Mouse (Mus musculus): ENCODE data around the gene Tdrd12.
"Not testable (repeated sequence)": the region's sequence is repeated elsewhere in the genome, so short reads cannot be mapped to it uniquely, and the experiment has no call there.

The Tdrd12 gene

DNA sequence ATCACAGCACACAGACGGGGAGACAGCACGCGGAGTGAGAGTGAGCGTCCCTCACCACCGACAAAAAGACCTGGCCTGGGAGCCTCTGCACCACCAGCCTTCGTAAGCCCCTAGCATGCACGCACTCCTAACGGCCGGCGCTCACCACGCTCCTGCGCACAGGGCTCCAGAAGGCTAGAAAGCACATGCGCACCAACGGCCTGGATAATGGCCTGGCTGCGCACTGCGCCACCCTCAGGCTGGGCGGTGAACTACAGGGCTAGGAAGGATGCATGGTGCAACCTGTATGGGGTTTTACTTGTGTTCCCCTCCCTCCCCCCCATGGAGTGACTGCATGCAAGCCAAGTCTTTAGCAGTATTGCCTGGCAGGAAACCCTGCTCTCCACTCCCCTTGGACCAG is at the start of gene Tdrd12:
Gene Tdrd12 (minus strand): TSS at position 184 of the 400 bp plus-strand sequence.
- no peak for DNase-seq (ENCODE audit: low spot score)

DNA sequence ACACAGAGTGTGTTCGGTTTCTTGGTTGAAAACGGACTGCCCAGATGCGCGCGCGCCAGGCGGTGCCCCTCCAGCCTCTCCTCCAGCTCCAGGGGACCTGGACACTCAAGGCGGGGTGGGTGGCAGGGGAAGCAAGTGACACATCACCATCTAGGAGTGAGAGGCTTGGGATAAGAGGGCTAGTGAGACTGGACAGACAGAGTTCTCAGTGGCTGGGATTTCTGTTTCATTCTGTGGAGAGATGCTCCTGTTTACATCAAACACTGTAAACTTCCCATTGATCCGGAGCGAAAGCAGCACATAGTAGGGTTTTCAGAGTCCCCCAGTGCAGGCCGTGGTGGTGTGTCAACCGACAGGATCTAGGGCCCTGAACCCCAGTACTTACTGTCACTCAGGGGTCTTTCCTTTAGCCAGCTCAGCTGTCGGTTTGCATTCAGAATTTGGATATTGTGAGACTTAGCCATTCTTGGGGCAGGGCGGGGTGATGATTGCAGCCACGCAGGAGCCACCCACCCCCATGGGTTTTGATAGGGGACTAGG is 49.4 kb upstream of the Tdrd12 start:
- no peak for DNase-seq (ENCODE audit: low spot score)

DNA sequence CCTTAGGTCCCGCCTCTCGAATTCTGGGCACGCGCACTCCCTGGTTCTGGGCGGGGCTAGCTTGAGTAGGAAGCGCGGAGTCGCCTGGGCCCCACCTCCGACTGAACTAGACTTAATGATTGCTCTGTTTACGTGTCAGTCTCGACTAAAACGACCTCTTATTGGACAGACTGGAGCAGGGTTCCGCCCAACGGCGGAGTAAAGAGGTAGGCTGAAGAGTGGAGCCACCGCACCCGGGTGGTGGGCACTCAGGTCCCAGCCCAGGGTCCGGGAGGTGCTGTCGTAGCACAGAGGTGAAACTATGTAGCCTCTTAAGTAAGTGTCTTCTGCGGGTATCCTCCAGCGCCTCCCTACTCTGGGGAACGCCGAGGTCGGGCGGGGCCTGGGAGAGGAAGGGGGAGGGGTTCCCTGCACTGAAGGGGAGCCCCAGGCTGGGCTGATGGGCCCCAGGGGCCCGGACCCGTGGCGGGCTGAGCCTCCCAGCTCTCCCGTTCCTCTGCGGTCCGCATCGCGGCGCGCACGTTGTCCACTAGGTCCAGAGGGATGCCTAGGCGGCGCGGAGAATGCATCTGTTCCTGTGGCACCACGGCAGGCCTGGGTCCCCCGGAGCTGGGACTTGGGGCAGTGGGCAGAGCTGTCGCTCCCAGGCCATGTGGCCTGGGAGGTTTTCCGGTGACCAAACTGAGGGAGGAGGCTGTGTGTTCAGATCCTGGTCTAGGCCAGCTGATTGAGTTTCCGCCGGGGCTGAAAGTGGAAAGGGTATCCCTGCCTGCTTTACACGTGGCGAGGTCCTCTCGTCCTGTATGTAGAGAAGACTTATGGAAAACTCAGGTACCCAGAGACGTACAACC is 48.7 kb upstream of the Tdrd12 start, which contains the start of gene Ankrd27:
Gene Ankrd27 (plus strand): TSS at position 190 of the 851 bp plus-strand sequence.
- DNase-seq (ENCODE audit: low spot score): peak; percentile 97

DNA sequence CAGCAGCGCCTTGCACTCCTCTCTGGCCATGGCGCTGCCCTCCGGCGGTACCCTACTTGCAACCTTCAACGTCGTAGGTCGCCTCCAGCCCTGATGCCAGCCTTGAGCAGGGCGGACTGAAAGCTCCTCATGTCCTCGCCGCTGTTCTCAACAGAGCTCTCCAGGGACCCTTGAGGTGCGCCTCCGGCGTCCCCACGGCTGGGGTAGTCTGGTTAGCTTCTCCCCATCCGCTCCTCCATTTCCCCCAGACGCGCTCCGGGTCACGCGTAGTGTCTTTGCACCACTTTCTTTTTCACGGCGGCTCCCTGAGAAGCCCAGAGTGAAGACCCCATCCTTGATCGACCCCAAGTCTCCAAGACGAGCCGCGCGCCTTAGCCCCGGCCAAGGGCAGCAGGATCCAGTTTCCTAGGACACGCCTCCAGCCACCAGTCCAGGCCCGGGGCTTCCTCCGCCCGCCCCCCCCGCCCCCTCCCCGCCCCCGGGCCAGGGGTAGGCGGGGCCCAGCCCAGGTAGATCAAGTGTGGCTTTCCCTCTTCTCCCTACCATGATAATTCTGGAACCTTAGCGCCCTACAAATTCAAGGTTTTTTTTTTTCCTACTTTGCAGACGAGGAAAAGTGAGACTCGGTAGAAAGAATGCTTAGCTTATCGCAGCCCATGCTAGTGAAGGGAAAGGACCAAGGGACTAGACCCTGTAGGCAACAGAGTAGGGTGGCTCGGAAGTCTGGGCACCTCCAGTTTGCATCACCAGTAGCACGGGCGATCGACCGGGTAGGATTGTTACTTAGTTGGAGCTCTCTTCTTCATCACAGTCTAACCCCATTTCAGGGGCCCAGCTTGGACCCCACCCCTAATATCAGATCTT is 47.9 kb upstream of the Tdrd12 start, which contains the start of gene Rgs9bp:
Gene Rgs9bp (minus strand): TSS at position 392 of the 864 bp plus-strand sequence.
- DNase-seq (ENCODE audit: low spot score): no peak

DNA sequence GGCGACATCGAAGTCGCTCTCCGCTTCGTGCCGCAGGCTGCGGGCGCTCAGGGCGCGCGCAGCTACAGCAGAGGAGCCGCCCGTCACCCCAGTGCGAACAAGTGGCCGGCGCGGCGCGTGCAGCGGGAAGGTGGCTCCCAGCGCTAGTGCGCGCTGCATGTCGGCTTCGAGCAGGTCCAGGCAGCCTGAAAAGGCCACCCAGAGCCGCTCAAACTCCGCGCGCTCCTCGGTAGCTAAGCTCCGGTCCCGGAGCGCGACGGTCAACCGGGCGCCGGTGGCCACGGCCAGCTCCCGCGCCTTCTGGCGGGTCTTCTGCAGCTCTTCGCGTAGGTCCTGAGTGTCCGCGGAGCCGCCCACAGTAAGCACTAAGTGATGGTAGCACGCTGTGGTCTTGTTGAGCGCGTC is 47.2 kb upstream of the Tdrd12 start:
- no peak for DNase-seq (ENCODE audit: low spot score)

DNA sequence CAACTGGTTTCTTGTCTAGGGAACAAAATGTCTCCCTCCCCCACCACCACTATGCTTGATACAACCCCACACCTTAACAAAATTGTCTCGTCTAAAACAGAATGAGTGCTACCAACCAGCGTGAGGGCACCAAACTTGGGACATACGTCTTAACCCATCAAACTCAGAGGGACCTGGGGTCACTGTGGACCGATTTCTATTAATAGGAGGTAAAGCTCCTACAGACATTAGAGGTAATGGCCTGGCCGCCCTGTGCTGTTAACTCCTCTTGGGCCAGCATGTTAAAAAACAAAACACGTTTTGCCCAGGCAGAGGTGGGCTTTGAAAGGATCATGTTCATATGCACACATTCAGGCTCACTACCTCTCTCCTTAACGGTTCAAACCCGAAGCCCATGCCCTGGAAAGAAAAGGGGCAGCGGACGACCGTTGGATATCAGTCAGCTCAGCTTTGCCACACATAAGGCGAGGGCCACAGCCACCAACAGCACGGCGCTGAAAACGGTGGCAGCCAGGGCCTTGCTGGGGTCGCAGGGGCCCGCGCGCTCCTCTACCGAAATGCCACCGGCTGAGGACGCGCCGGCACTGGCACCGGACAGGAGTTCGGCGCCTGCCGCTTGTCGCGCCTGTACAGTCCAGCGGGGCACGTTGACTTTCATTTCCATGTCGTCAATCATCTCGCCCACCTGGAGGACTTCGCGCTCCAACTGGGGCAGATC is 46.7 kb upstream of the Tdrd12 start:
- DNase-seq (ENCODE audit: low spot score): no peak

DNA sequence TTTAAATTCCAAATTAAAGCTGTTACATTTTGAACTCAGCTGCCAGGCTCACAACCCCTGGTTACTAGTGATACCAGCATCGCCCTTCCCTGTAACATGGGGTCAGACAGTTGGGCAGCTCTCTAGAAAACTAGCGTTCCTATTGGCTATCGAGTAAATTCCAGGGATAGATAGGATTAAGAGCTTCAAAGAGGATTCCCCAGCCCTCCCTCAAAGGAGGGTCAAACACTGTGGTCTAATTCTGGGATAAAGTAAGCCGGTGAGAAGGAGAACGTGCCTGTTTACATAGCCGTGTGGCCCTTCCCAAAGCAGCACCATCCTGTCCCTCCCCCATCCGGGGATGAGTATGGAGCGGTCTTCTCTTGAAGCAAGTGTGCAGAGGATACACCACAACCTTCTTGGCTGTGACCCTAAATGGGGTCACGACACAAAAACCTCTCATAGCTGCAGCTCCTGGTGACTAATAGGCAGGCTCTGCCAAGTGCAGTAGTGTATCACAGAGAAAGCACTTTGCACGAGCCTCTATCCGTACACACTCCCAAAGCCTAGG is 46.0 kb upstream of the Tdrd12 start:
- DNase-seq (ENCODE audit: low spot score): no peak

DNA sequence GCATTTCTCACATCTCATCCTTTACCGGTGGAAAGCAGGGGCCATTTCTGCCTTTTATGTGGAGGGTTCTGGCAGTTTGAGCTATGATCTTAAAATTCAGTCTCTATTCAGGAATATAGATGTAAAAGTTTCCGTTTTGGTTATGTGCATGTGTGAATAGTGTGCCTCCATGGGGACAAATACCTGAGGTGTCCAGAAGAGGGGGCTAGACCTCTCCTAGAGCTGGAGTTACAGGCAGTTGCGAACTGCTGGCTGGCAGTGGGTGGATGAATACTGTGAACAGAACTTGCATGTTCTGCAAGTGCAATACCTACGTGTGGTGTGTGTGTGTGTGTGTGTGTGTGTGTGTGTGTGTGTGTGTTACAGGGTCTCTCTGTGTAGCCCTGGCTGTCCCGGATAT is 45.2 kb upstream of the Tdrd12 start:
- DNase-seq (ENCODE audit: low spot score): no peak

DNA sequence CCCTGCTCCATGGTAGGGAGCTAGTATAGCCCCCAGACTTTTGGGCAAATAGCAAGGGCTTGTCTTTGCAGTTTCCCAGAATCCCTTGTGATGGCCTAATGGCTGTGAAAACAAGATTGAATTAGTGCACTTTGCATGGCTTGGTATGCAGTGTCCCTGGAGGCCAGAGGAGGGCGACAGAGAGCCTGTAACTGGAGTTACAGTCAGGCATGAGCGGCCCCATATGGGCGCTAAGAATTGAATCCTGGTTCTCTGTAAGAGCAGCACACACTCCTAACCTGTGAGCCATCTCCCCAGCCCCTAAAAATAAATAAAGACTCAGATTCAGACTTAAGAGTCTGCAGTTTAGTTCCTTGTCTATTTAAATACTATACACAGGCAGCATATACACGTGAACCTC is 42.3 kb upstream of the Tdrd12 start:
- DNase-seq (ENCODE audit: low spot score): no peak

DNA sequence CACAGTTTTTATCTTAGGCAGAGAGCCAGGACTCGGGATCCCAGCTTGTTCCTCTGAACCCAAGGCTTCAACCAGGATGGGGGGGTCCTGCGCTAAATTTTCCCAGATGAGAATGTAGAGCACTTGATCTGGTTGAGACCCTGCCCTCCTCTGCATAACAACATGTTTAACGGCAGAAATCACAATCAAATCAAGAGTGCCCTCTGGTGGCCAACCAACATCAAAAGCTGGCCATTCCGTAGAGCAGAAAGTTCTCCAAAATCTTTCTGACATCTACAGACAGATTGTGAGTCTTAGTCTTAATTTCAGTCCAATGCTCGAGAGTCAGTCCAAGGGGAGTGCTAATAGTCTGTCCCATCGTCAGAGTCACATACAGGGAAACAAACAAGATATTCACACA is 33.3 kb upstream of the Tdrd12 start:
- DNase-seq (ENCODE audit: low spot score): not testable (repeated sequence)

DNA sequence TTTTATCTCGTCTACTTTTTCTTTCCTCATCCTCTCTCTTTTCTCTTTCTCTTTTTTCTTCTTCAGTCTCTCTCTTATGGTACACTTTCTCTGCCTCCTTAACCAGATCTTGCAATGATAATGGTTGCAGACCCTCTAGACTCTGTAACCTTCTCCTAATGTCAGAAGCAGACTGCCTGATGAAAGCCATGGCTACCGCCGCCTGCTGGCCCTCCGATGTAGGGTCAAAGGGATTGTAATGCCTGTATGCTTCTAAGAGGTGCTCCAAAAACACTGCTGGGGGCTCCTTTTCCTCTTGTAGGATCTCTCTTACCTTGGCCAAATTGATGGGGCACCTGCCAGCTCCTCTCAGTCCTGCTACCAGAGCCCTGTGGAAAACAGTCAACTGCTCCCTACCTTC is 32.2 kb upstream of the Tdrd12 start:
- DNase-seq (ENCODE audit: low spot score): not testable (repeated sequence)

DNA sequence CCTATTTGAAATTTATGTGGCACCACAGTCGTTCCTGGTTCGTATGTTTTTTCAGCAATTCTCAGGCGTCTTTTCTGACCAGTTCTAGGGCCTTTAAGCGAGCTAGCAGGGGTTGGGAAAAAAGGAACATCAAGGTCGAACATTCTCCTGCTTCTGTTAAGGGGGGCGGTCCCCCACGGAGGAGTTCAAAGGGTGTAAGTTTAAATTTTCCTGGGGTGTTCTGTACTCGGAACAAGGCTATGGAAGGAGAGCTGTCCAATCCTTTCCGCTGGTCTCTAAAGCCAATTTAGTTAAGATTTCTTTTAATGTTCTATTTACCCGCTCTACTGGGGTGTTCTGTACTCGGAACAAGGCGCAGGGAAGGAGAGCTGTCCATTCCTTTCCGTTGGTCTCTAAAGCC is 28.4 kb upstream of the Tdrd12 start:
- not testable (repeated sequence) for DNase-seq (ENCODE audit: low spot score)

DNA sequence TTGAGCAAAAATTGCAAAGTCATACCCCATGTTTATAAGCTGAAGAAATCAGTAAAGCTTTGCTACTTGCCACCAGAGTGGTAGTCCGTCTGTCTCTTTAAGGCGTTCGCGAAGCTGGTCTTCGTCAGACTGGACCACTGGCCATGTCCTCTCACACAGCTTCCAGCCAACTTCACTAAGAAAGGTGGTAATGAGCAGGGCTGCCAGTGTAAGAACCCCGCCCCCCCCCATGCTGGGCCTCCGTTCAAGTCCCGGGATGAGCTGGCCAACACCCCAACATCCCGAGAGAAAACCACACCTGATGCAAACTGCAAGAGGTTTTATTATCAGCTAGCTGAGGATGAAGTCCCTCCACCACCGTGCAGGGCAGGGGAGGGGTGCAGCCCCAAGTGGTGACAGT is 27.3 kb upstream of the Tdrd12 start:
- DNase-seq (ENCODE audit: low spot score): not testable (repeated sequence)

DNA sequence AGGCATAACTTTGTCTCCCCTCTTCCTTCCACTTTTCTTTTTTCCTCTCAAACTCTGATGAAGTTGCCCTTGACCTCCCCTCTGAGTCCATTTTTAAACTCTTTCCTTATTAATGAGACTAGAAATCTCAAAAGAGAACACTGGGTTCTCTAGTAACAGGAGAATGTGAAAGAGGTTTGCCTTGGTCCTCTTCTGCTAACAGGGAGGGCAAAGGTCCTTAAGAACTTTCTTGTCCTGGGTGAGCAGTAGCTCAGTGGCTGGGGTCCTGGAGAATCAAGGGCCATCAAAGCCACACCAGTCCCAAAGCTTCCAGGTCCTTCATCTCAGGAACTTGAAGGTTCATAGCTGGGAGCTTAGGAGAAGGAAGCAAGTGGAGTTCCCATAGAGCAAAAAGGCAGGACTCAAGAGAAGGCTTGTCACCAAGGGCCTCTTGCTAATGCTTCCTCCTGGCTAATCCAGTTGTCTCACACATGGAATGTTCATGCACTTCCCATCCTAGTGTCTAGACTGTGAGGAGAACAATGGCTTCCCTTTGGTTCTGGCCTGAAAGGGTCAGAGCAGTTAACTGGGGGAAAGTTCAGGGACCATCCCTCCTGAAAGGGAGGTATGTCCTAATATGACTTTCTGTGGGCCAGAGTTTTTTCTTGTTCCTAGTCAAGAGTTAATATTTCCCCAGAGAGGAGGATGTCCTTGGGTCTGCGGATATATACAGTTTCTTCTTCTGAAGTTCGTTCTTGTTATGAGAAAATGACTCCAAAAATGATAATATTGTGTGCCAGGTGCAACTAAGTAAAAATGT is 26.7 kb upstream of the Tdrd12 start:
- no peak for DNase-seq (ENCODE audit: low spot score)

DNA sequence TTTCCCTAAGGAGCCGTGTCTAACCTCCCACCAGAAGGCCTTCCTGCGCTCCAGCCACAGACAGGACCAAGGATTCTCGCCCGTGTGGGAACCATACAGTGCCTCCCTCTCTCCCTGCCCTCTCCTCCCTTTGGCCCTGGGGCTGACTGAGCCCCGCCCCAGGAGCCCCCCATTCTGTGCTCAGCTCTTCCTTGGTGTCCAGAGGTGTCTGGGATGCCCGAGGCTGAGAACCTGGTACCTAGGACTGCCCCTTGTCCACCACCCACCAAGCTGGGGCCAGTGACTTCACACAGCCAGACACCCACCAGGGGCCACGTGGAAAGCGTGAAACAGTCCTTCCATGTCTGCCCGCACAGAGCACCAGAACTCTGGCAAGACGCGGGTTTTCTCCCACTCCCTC is 25.5 kb upstream of the Tdrd12 start:
- no peak for DNase-seq (ENCODE audit: low spot score)

DNA sequence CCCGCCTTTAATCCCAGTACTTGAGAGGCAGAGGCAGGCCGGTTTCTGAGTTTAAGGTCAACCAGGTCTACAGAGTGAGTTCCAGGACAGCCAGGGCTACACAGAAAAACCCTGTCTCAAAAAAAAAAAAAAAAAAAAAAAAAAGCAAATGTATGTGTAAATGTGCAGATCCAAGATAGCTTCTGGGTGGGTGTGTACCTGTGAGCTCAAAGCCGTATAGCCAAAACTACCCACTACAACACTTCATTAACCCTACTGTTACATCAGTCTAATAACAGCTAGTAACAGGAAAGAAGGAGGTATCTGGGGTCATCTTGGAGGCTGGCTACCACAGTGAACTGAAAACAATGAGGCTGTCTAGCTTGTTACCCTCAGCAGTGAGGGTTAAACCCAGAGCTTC is 22.3 kb upstream of the Tdrd12 start:
- no peak for DNase-seq (ENCODE audit: low spot score)

DNA sequence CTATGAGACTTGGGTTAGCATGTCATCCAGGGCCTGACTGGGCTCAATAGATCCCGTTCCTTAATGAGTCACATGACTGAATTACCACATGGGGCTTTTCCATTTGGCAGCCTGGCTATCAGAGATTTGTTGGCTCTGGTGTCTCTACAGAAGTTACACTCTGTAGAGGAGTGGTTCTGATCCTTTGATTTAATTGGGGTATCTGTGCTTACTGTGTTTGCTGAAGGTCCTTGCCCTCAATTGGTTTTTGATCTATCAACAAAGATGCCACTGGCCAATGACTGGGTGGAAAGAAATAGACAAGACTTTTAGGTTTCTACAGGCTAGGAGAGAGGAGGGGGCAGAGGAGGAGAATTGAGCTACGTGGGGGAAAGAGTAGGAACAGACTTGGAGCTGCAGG is 21.1 kb upstream of the Tdrd12 start:
- DNase-seq (ENCODE audit: low spot score): no peak

DNA sequence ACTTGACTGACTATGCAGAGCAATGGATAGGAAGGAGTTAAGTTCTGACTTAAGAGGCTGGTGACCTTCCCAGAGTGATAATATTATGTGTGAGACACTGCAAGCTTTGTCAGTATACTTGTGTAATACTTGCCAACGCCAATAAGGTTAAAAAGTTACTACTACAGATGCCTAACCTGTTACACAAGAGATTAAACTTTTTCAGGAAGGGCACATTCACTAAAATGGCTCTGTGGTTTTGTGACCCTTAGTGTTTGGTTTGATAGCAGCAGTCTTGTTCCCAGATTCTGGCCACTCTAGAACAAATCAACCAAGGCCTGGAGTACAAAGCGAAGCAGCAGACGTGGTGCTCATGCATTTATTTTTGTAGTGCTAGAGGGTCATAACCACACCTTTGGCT is 20.0 kb upstream of the Tdrd12 start:
- no peak for DNase-seq (ENCODE audit: low spot score)

DNA sequence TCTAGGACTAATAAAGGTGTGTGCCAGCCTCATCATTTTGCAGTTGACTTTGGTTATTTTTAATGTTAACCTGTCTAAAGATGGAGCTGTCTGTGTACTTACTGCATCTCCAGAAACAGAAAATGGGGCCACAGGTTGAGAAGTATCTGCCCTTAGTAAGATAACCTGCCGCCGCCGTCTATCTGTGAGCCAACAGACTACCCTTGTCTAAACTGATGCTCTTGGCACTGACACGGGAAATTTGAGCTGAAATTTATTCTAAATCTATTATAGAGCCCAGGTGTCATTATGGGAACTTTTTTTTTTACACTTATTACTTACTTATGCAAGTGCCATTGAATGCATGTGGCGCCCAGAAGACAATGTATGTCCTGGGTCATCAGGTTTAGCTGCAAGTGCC is 19.4 kb upstream of the Tdrd12 start:
- no peak for DNase-seq (ENCODE audit: low spot score)

DNA sequence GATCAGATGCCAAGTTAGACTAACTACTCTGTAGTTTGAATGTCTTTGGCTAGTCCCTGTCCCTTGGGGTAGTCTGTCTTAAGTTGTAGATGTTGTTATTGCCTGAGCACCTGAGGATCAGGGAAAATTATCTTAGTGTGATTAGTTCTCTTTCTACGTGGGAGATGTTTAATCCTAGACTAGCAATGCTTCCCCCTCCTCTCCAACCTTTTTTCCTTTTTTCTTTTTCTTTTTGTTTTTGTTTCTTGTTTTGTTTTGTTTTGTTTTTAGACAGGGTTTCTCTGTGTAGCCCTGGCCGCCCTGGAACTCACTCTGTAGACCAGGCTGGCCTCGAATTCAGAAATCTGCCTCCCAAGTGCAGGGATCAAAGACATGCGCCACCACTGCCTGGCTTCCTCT is 18.7 kb upstream of the Tdrd12 start, which contains the start of gene Nudt19:
Gene Nudt19 (minus strand): TSS at position 100 of the 399 bp plus-strand sequence.
- DNase-seq (ENCODE audit: low spot score): no peak

Data from layer of hippocampus, adult 11-12 months (tissue).